Mouse (Mus musculus) cerebellum, postnatal 10 days (tissue): ENCODE measurements at regions not wholly inside any gene's neighbourhood (a gene's known extent, or its start where the extent isn't known, plus 50 kb on each side); places are given as distances from the start of the nearest gene placed in this dataset.
"Not testable (repeated sequence)": the region's sequence is repeated elsewhere in the genome, so short reads cannot be mapped to it uniquely, and the experiment has no call there.

ENCODE experiments used
- DNase-seq, 2 experiments: peaks; one replicate each; pipeline ENCODE4 v3.0.0; 2021; ENCODE audit warnings: mixed read lengths in 2 of 2

GRCm38 (mm10) chr2:171985813-171986572, 57.3 kb downstream of the Cbln4 start:
- no peak for DNase-seq

GRCm38 (mm10) chr2:171969311-171969905, 73.9 kb downstream of the Cbln4 start:
- DNase-seq = peak; percentile 49 to 71

GRCm38 (mm10) chr2:171946569-171947250, 96.6 kb downstream of the Cbln4 start:
- DNase-seq = no peak

- peak; percentile 84 to 92 for DNase-seq
These were observed 100.6 kb downstream of the Cbln4 start for GRCm38 (mm10) chr2:171942671-171943070.

- peak; percentile 25 to 42 for DNase-seq
These were observed 107.5 kb downstream of the Cbln4 start for GRCm38 (mm10) chr2:171935646-171936325.

GRCm38 (mm10) chr2:171920960-171921359, 122.3 kb downstream of the Cbln4 start:
- no peak for DNase-seq

GRCm38 (mm10) chr2:171887306-171887705, 156.0 kb downstream of the Cbln4 start:
- DNase-seq = peak; percentile 59 to 66

GRCm38 (mm10) chr2:171879238-171879960, 163.9 kb downstream of the Cbln4 start:
- DNase-seq = not testable (repeated sequence)

- DNase-seq = no peak
These were observed 175.7 kb downstream of the Cbln4 start for GRCm38 (mm10) chr2:171867550-171867949.

- DNase-seq = peak in 1 of 2 experiments; percentile 18
These were observed 178.8 kb downstream of the Cbln4 start for GRCm38 (mm10) chr2:171864376-171864965.

GRCm38 (mm10) chr2:171862626-171863025, 180.6 kb downstream of the Cbln4 start:
- no peak for DNase-seq

- no peak for DNase-seq
These were observed 184.4 kb downstream of the Cbln4 start for GRCm38 (mm10) chr2:171858894-171859293.

- peak; percentile 71 to 73 for DNase-seq
These were observed 186.8 kb downstream of the Cbln4 start for GRCm38 (mm10) chr2:171856491-171856890.

- peak; percentile 90 to 93 for DNase-seq
These were observed 196.3 kb downstream of the Cbln4 start for GRCm38 (mm10) chr2:171846826-171847492.

- peak; percentile 31 to 52 for DNase-seq
These were observed 203.1 kb downstream of the Cbln4 start for GRCm38 (mm10) chr2:171840058-171840713.

- DNase-seq = peak; percentile 16 to 25
These were observed 221.1 kb downstream of the Cbln4 start for GRCm38 (mm10) chr2:171822156-171822555.

- peak in 1 of 2 experiments; percentile 38 for DNase-seq
These were observed 224.8 kb downstream of the Cbln4 start for GRCm38 (mm10) chr2:171818504-171818903.

GRCm38 (mm10) chr2:171816685-171817419, 226.4 kb downstream of the Cbln4 start:
- DNase-seq = peak; percentile 28 to 51

GRCm38 (mm10) chr2:171812701-171813100, 230.6 kb downstream of the Cbln4 start:
- DNase-seq = peak; percentile 63 to 81

- DNase-seq = peak; percentile 71 to 76
These were observed 237.9 kb downstream of the Cbln4 start for GRCm38 (mm10) chr2:171805376-171805775.
